Mouse (Mus musculus): ENCODE measurements around the gene Tbc1d30. TPM values are rescaled to one million over a fixed set of nuclear protein-coding genes. Genes with fewer than 3 reads are reported as not detected.

Tbc1d30 gene
- polyA plus RNA-seq, 1 experiment, result 0.23 TPM

DNA sequence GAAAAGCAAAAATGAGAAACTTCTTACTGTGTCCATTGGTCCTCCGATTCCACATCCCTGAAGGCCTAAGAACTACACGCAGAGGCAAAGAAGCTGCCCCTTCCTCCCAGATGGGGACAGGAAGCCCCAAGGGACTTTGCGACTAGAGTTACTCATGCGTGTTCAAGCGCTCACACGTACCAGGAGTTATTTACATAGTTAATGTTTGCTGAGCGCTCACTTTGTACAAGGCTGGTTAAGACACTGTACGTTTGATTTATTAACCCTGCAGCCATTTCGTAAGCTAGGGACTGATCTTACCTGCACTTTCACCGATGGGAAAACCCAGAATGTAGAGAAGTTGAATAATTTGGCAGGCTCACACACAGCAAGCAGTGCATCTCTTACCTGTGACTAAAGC is 108.5 kb downstream of the Tbc1d30 start:
- TF ChIP-seq CTCF (IDR thresholded peaks at IDR 0.05; ENCODE audit: borderline replicate concordance, insufficient read depth, low read length) (no peak), POLR2A (IDR thresholded peaks at IDR 0.05; ENCODE audit: low read depth, low read length) (no peak)
- no peak overlapping the region for H3K4me3 ChIP-seq (ENCODE audit: insufficient read depth, low read length)
- no peaks in the 10 kb centered on the region for H3K4me1 ChIP-seq (ENCODE audit: control insufficient read depth, insufficient read depth, low read length)
- H3K27ac ChIP-seq (ENCODE audit: insufficient read depth, low read length), result no peak overlapping the region

DNA sequence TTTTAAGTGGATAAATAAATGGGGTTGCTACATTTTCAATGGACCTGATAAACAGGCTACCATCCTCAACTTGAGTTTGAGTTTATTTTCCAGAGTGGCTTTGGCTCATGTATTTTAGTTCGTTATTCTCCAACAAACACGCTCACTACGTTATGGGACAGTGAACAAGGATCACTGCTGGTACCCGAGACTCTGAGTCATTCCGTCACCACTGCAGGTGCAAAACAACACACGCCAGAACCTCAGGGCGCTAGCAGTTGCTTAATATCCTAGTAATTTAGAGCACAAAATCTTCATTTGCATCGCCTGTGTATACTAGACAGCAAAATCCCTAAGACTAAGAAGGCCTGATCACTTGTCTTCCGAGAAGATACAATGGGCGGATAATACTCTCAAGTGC is 112.0 kb downstream of the Tbc1d30 start:
- Histone ChIP-seq H3K27ac (ENCODE audit: insufficient read depth, low read length) (no peak overlapping the region), H3K4me3 (ENCODE audit: insufficient read depth, low read length) (no peak overlapping the region), H3K4me1 (ENCODE audit: control insufficient read depth, insufficient read depth, low read length) (no peaks in the 10 kb centered on the region)
- TF ChIP-seq CTCF (IDR thresholded peaks at IDR 0.05; ENCODE audit: borderline replicate concordance, insufficient read depth, low read length) (no peak), POLR2A (IDR thresholded peaks at IDR 0.05; ENCODE audit: low read depth, low read length) (no peak)

DNA sequence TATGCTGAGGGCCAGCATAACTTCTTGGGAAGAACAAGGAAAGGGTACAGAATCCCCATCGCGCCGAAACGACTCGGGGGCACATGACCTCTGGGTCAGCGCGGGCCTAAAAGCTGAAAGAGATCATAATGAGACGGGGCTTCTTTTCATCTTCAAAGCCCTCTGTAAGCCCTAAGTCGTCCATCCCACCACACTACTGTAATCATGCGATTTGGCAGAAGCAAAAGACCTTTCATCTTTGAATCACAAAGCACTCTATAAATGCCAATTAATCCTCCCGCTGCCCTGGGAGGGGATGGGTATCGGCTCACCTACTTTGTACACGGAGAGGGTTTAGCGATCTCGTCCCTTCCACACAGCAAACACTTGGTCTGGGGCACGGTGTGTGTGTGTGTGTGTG is 112.5 kb downstream of the Tbc1d30 start:
- TF ChIP-seq POLR2A (IDR thresholded peaks at IDR 0.05; ENCODE audit: low read depth, low read length) (no peak), CTCF (IDR thresholded peaks at IDR 0.05; ENCODE audit: borderline replicate concordance, insufficient read depth, low read length) (no peak)
- Histone ChIP-seq H3K27ac (ENCODE audit: insufficient read depth, low read length) (no peak overlapping the region), H3K4me3 (ENCODE audit: insufficient read depth, low read length) (no peak overlapping the region), H3K4me1 (ENCODE audit: control insufficient read depth, insufficient read depth, low read length) (no peaks in the 10 kb centered on the region)

DNA sequence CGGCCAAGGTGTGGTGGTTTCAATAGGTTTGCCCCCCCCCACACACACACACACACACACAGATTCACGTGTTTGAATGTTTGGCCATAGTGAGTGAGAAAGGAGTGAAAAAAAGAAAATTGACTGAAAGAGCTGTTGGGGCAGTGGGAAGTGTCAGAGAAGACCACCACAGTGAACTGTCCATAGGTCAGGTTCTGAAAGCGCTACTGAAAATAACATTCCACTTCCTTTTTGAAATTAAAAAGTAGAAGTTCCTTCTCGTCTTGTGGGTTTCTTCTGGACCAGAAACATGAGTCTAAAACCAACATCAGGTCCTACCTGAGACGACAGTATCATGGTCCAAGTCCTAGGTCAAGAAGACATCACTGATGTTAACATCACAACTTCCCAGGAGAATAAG is 113.7 kb downstream of the Tbc1d30 start:
- no peak overlapping the region for H3K27ac ChIP-seq (ENCODE audit: insufficient read depth, low read length)
- TF ChIP-seq CTCF (IDR thresholded peaks at IDR 0.05; ENCODE audit: borderline replicate concordance, insufficient read depth, low read length) (no peak), POLR2A (IDR thresholded peaks at IDR 0.05; ENCODE audit: low read depth, low read length) (no peak)
- H3K4me3 ChIP-seq (ENCODE audit: insufficient read depth, low read length), result no peak overlapping the region
- H3K4me1 ChIP-seq (ENCODE audit: control insufficient read depth, insufficient read depth, low read length), result no peaks in the 10 kb centered on the region

DNA sequence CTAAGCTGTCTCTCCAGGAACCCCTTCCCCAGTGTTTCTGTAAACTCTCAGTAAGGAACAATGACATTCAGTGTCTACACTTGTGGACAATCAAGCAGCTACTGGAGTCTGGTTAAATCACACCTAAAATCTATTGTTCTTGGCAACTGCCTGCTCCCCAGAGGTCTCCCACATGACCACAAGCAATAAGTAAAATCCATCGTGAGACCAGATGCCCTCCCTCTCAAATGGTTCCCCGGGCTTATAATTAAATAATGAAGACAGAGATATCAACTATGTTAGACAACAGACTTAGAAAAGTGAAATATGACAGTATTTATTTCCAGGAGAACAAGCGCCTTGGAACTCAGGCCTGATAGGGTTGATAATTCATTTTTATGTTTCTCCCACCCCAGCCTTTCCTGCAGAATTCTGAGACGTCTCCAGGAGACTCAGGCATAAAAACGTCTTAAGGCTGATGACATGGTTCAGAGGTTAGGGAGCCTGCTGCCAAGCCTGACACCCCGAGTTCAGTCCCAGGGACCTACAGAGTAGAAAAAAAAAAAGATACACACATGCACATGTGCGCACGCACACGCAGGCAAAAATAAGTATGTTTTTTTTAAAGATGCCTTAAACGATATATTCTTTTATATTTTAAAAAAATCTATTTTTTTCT is 115.8 kb downstream of the Tbc1d30 start:
- no peak overlapping the region for H3K4me3 ChIP-seq (ENCODE audit: insufficient read depth, low read length)
- TF ChIP-seq POLR2A (IDR thresholded peaks at IDR 0.05; ENCODE audit: low read depth, low read length) (no peak), CTCF (IDR thresholded peaks at IDR 0.05; ENCODE audit: borderline replicate concordance, insufficient read depth, low read length) (no peak)
- H3K4me1 ChIP-seq (ENCODE audit: control insufficient read depth, insufficient read depth, low read length), result no peaks in the 10 kb centered on the region
- no peak overlapping the region for H3K27ac ChIP-seq (ENCODE audit: insufficient read depth, low read length)

DNA sequence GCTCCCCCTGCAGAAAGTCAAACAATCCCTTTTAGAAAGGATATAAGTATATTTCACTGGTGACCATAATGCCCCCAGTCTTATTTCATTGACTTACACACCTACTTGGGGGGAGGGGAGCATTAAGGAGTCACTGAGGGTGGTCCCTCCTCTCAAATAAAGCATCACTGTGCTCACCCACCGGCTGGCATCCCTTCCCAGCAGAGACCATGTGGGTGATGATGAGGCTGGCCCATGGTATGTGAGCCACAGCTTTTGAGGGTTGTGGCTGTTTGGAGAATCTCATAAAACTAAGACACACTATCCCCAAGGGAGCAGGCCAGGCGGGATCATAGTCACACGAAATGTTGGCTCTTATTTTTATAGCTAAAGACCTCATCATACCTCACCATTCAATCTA is 116.6 kb downstream of the Tbc1d30 start:
- H3K27ac ChIP-seq (ENCODE audit: insufficient read depth, low read length), result no peak overlapping the region

DNA sequence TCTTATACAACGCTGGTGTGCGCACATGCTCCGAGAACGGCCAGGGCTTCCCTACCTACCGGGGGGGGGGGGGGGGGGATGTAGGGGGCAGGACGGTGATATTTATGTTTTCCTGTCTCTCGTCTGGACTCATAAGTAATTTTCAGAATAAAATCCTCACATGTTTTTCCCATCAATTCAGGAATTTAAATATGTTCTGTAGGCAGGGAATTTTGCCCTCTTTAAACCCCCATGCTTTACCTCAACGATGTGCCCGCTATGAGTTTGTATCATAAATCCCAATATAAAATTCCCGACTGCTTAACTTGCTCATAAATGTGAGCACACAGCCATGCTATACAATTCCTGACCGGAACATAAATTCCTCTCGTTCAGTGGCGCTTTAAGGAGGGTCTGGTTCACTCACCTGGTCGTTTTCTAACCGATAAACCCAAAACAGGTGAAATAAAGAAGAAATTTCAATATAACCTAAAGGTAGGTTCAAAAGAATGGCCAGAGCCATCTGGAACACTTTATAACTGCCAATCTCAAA is 122.6 kb downstream of the Tbc1d30 start:
- Histone ChIP-seq H3K4me3 (ENCODE audit: insufficient read depth, low read length) (no peak overlapping the region), H3K27ac (ENCODE audit: insufficient read depth, low read length) (no peak overlapping the region)

More for the DNA sequence above, 116.6 kb downstream of the Tbc1d30 start:
- Histone ChIP-seq H3K4me3 (ENCODE audit: insufficient read depth, low read length) (no peak overlapping the region), H3K4me1 (ENCODE audit: control insufficient read depth, insufficient read depth, low read length) (no peaks in the 10 kb centered on the region)
- TF ChIP-seq CTCF (IDR thresholded peaks at IDR 0.05; ENCODE audit: borderline replicate concordance, insufficient read depth, low read length) (no peak), POLR2A (IDR thresholded peaks at IDR 0.05; ENCODE audit: low read depth, low read length) (no peak)

DNA sequence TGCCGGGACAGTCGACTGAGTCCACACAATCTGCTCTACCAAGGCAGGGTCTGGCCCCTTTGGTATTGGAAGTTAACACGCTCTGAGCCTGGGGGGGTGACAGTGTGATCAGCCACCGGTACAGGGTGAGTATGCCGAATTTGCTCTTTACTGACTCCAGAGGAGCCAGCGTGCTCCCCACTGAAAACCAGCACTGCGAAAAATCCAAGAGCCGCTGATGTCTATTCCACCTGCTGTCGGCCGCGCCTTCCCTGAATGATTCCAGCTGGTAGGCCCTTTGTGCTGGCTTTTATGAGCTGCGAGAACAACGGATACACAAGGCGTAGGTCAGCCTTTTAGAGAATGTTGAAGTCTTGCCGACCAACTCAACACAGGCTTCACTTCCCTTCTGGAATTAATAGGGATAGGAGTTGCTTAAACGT is 123.1 kb downstream of the Tbc1d30 start:
- TF ChIP-seq CTCF (IDR thresholded peaks at IDR 0.05; ENCODE audit: borderline replicate concordance, insufficient read depth, low read length) (no peak), POLR2A (IDR thresholded peaks at IDR 0.05; ENCODE audit: low read depth, low read length) (no peak)
- H3K27ac ChIP-seq (ENCODE audit: insufficient read depth, low read length), result no peak overlapping the region
- no peak overlapping the region for H3K4me3 ChIP-seq (ENCODE audit: insufficient read depth, low read length)
- H3K4me1 ChIP-seq (ENCODE audit: control insufficient read depth, insufficient read depth, low read length), result no peaks in the 10 kb centered on the region

More for the DNA sequence above, 122.6 kb downstream of the Tbc1d30 start:
- no peak for TF ChIP-seq POLR2A (IDR thresholded peaks at IDR 0.05; ENCODE audit: low read depth, low read length)
- no peak for TF ChIP-seq CTCF (IDR thresholded peaks at IDR 0.05; ENCODE audit: borderline replicate concordance, insufficient read depth, low read length)
- no peaks in the 10 kb centered on the region for H3K4me1 ChIP-seq (ENCODE audit: control insufficient read depth, insufficient read depth, low read length)

DNA sequence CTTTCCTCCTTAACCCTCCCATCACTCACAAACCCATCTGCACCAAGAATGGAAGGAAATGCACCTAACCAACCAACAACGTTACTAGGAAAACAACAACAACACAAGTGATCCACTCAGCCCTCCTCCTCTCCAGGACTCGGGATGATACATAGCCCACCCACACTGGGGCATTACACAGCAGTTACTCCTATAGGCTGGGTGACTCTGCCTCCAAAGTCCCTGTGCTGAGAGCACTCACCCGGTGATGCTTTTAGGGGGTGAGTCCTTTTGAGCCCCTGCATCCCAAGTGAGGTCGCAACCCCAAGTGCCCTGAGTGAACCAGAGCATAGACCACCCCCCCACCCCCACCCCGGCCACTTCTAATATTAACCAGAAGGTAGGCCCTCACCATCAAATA is 123.7 kb downstream of the Tbc1d30 start:
- Histone ChIP-seq H3K4me1 (ENCODE audit: control insufficient read depth, insufficient read depth, low read length) (no peaks in the 10 kb centered on the region), H3K27ac (ENCODE audit: insufficient read depth, low read length) (no peak overlapping the region), H3K4me3 (ENCODE audit: insufficient read depth, low read length) (no peak overlapping the region)
- TF ChIP-seq POLR2A (IDR thresholded peaks at IDR 0.05; ENCODE audit: low read depth, low read length), result no peak
- no peak for TF ChIP-seq CTCF (IDR thresholded peaks at IDR 0.05; ENCODE audit: borderline replicate concordance, insufficient read depth, low read length)

DNA sequence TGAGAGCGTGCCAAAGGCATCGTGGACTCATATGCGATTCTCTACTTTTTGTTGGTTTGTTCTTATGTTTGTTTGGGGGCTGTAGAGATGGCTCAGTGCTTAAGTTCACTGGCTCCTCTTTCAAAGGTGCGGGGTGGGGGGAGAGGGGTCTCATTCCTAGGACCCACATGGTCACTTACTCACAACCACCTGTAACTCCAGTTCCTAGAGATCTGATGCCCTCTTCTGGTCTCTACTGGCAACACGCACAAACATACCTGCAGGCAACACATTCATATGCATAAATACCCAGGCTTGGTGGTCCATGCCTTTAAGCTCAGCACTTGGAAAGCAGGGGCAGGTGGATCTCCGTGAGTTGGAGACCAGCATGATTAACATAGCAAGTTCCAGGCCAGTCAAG is 125.4 kb downstream of the Tbc1d30 start:
- H3K4me1 ChIP-seq (ENCODE audit: control insufficient read depth, insufficient read depth, low read length), result no peaks in the 10 kb centered on the region
- H3K27ac ChIP-seq (ENCODE audit: insufficient read depth, low read length), result no peak overlapping the region
- TF ChIP-seq CTCF (IDR thresholded peaks at IDR 0.05; ENCODE audit: borderline replicate concordance, insufficient read depth, low read length), result no peak
- TF ChIP-seq POLR2A (IDR thresholded peaks at IDR 0.05; ENCODE audit: low read depth, low read length), result no peak
- H3K4me3 ChIP-seq (ENCODE audit: insufficient read depth, low read length), result no peak overlapping the region

All from embryonic fibroblast, embryonic 13.5 days (primary cell).